In genomic region chr1:155140076-155140475, GRCm38 (mm10) we compare ENCODE assay signal across 8 mouse cellular contexts. TPM values are rescaled to one million over a fixed set of nuclear protein-coding genes. Genes with fewer than 3 reads are reported as not detected.
A peak's percentile ranks its signal among the peaks of the same experiment; 100 is the strongest.
DNase-seq lines count a peak whose midpoint lies in the region; TF ChIP-seq lines count a peak whose summit lies in the region.

No protein-coding gene starts in this region.

- H3K4me1 ChIP-seq in cortical plate, adult 2 months (ENCODE audit: control insufficient read depth, insufficient read depth, low read length): no peaks in the 10 kb centered on the region
- H3K4me1 ChIP-seq in limb, embryonic 10.5 days: peaks cover 4% of the 10 kb centered on the region

- 72% methylated on average over 2 of the region's 2 CpGs for WGBS in limb, embryonic 10.5 days

- DNase-seq in testis, postnatal 10 days (ENCODE audit: low spot score): peak; percentile 67
- DNase-seq in testis, postnatal 14 days (ENCODE audit: low spot score): no peak
- peak; percentile 54 to 60 for DNase-seq in adrenal gland, adult 18-20 months (ENCODE audit: low spot score in 2 of 2)
- peak; percentile 75 to 80 for DNase-seq in kidney, adult 8-10 months
- peak; percentile 70 to 82 for DNase-seq in lung, adult 18-20 months
- peak; percentile 63 for DNase-seq in skeletal muscle tissue, adult 2 months (ENCODE audit: low read depth, low spot score)
- no peak for DNase-seq in limb, embryonic 10.5 days (ENCODE audit: low spot score)

- no peaks in the 10 kb centered on the region for H3K36me3 ChIP-seq in limb, embryonic 10.5 days

- H3K9me3 ChIP-seq in limb, embryonic 10.5 days (replicated peaks): no peaks in the 10 kb centered on the region

- H3K27me3 ChIP-seq in limb, embryonic 10.5 days (ENCODE audit: low read depth, poor library complexity, severe bottlenecking): no peaks in the 10 kb centered on the region

- H3K4me3 ChIP-seq in cortical plate, adult 2 months (ENCODE audit: insufficient read depth, low read length): no peak overlapping the region
- no peak overlapping the region for H3K4me3 ChIP-seq in limb, embryonic 10.5 days

- TF ChIP-seq CTCF in cortical plate, adult 2 months (IDR thresholded peaks at IDR 0.05; ENCODE audit: extremely low read depth, insufficient read depth, low read length): peak; percentile 55

- H3K27ac ChIP-seq in cortical plate, adult 2 months (ENCODE audit: insufficient read depth, low read length): no peak overlapping the region
- no peak overlapping the region for H3K27ac ChIP-seq in limb, embryonic 10.5 days

- TF ChIP-seq POLR2A in cortical plate, adult 2 months (IDR thresholded peaks at IDR 0.05; ENCODE audit: extremely low read depth, insufficient read depth, low read length): no peak

RNA-seq across cellular contexts. Expression of gene Mr1, which starts 6.5 kb away (rescaled TPM):
- 10 to 100 TPM; 24.9 to 32.1 TPM for total RNA-seq in adrenal gland, adult 18-20 months (2021)
- polyA plus RNA-seq in cortical plate, adult 2 months (2012; rRNA removed): 4.8 and 5.2 TPM in 2 replicates
- polyA plus RNA-seq in limb, embryonic 10.5 days (2016; fragmentation: Nextera tagmentation; extraction: Ambion mirVana): 0.62 and 1.5 TPM in 2 replicates

RNA-seq across cellular contexts. Expression of gene Stx6, which starts 18.4 kb away (rescaled TPM):
- 10 to 100 TPM; 49.2 to 53.5 TPM for total RNA-seq in adrenal gland, adult 18-20 months (2021)
- 108 and 113 TPM in 2 replicates for polyA plus RNA-seq in cortical plate, adult 2 months (2012; rRNA removed)
- 83.1 and 95.4 TPM in 2 replicates for polyA plus RNA-seq in limb, embryonic 10.5 days (2016; fragmentation: Nextera tagmentation; extraction: Ambion mirVana)

RNA-seq across cellular contexts. Expression of gene Ier5, which starts 40.6 kb away (rescaled TPM):
- total RNA-seq in adrenal gland, adult 18-20 months (2021): 10 to 100 TPM in 1 of 2 experiments, 1 to 10 TPM in 1; 9.4 to 15.5 TPM
- polyA plus RNA-seq in cortical plate, adult 2 months (2012; rRNA removed): 53.3 and 53.6 TPM in 2 replicates
- 4.5 and 6.9 TPM in 2 replicates for polyA plus RNA-seq in limb, embryonic 10.5 days (2016; fragmentation: Nextera tagmentation; extraction: Ambion mirVana)

Comparison
In these comparisons a context has a peak if more than half of its experiments do, and no peak if none do; other contexts are left out.
1. DNase-seq: peak in testis, postnatal 10 days (single experiment), adrenal gland, adult 18-20 months (2 of 2), kidney, adult 8-10 months (2 of 2), lung, adult 18-20 months (2 of 2) and skeletal muscle tissue, adult 2 months (single experiment); none in testis, postnatal 14 days (single experiment) and limb, embryonic 10.5 days (single experiment).